Mouse (Mus musculus) ES-Bruce4 (cell line): Measurements from ENCODE around the gene H2-DMa. TPM values are rescaled to one million over a fixed set of nuclear protein-coding genes. Genes with fewer than 3 reads are reported as not detected.

Experiments used
- H3K27ac ChIP-seq: 2 replicates; pipeline ENCODE4 v1.5.1; 2012; ENCODE audit warnings: low read length, inconsistent platforms; ENCODE audit not compliant: insufficient read depth
- H3K27me3 ChIP-seq: 2 replicates; pipeline ENCODE4 v1.6.1; 2012; ENCODE audit warnings: mild to moderate bottlenecking, low read length, inconsistent platforms; ENCODE audit not compliant: control insufficient read depth, poor library complexity, insufficient read depth, severe bottlenecking
- H3K36me3 ChIP-seq: 2 replicates; pipeline ENCODE4 v1.6.1; 2012; ENCODE audit warnings: inconsistent platforms, mild to moderate bottlenecking, low read length, moderate library complexity; ENCODE audit not compliant: control insufficient read depth, poor library complexity, insufficient read depth, severe bottlenecking
- H3K4me1 ChIP-seq: one replicate; pipeline ENCODE4 v1.8.1; 2011; ENCODE audit warnings: low read length; ENCODE audit not compliant: control insufficient read depth, insufficient read depth
- H3K4me3 ChIP-seq: 2 replicates; pipeline ENCODE4 v1.5.1; 2011; ENCODE audit warnings: low read depth, mild to moderate bottlenecking, low read length
- H3K9ac ChIP-seq: 2 replicates; pipeline ENCODE4 v1.6.1; 2012; ENCODE audit warnings: low read depth, mild to moderate bottlenecking, inconsistent platforms; ENCODE audit not compliant: poor library complexity, severe bottlenecking
- H3K9me3 ChIP-seq: replicated peaks from 2 replicates; pipeline ENCODE4 v1.6.1; 2012; ENCODE audit warnings: mild to moderate bottlenecking, low read length, inconsistent platforms; ENCODE audit not compliant: control insufficient read depth, poor library complexity, insufficient read depth, severe bottlenecking
- CTCF ChIP-seq: IDR thresholded peaks from one replicate; pipeline ENCODE4 v1.8.1; 2011; ENCODE audit warnings: low read depth, low read length
- EP300 ChIP-seq: IDR thresholded peaks from 2 replicates; pipeline ENCODE4 v1.6.1; 2011; ENCODE audit warnings: low read depth, low read length; ENCODE audit not compliant: insufficient read depth
- POLR2A ChIP-seq: IDR thresholded peaks from one replicate; pipeline ENCODE4 v1.8.1; 2011; ENCODE audit warnings: low read length; ENCODE audit not compliant: insufficient read depth
- polyA plus RNA-seq: library from polyadenylated mRNA; stranded (reverse); fragments of >200 nt; gene quantifications from 2 replicates; pipeline ENCODE4 v1.2.4, GENCODE M21; 2011; ENCODE audit warnings: low read depth; ENCODE audit not compliant: missing spikeins, insufficient read depth, insufficient read length

H2-DMa gene
- polyA plus RNA-seq: 5.9 and 8.3 TPM in 2 replicates

DNA sequence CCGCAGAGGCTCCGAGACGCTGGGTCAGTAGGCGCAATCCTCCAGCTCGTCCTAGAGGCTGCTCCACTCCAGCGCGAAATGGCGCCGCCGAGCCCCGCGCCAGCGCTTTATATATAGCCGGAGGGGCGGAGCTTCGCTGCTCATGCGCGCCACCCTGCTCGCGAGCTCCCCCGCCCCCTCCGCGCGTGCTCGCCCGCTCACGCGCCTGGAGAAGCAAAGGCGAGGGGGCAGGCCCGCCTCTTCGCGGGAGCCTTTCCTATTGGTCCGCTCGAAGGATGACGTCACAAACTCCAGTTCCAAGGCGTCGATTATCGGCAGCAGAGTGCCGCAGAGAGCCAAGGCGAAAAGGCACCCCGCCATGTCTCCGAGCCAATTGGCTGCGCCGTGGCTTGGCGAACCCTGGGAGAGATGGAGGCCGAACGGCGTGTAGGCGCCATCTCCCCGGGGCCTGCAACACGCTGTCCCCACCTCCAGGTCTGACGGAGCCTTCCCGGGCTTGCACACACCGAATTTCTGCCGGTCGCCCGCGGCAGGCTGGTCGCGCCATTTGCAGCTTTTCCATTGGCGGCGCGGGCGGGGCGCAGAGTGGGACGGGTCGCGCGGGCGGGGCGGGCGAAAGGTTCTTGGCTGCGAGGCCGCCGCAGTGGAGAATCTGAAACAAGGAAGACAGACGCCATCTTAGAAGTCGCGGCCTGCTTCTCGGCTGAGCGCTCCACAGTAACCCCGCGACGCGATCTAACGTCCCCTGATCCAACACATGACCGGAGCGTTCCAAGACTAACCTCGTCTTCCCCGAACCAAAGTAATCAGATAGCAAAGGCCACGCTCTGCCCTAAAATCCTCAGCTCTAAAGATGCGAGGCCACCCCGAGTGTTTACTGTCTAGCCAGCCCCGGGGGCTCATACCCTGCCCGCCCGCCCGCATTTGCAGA is at the start of gene H2-DMa:
Gene H2-DMa, plus strand, starts transcription at position 293 of the 931 bp plus-strand sequence.
- H3K27me3 ChIP-seq: no peaks in the 10 kb centered on the region
- peaks cover 47% of the 10 kb centered on the region for H3K36me3 ChIP-seq
- no peaks in the 10 kb centered on the region for H3K4me1 ChIP-seq
- peak within 1 kb of the TSS; percentile 98 for H3K9ac ChIP-seq
- peak within 1 kb of the TSS; percentile 88 for H3K27ac ChIP-seq
- peak within 1 kb of the TSS; percentile 96 for H3K4me3 ChIP-seq
- H3K9me3 ChIP-seq: no peaks in the 10 kb centered on the region
- TF ChIP-seq EP300 (no peak), POLR2A (peak; percentile 99)

- H3K9ac ChIP-seq: no peak overlapping the region
- no peak overlapping the region for H3K4me3 ChIP-seq
- TF ChIP-seq POLR2A (no peak), CTCF (no peak), EP300 (no peak)
- no peaks in the 10 kb centered on the region for H3K27me3 ChIP-seq
- H3K36me3 ChIP-seq: no peaks in the 10 kb centered on the region
- H3K9me3 ChIP-seq: no peaks in the 10 kb centered on the region
- no peak overlapping the region for H3K27ac ChIP-seq
- no peaks in the 10 kb centered on the region for H3K4me1 ChIP-seq
Measured at GRCm38 (mm10) chr17:34072091-34072490, 47.2 kb upstream of the H2-DMa start.

DNA sequence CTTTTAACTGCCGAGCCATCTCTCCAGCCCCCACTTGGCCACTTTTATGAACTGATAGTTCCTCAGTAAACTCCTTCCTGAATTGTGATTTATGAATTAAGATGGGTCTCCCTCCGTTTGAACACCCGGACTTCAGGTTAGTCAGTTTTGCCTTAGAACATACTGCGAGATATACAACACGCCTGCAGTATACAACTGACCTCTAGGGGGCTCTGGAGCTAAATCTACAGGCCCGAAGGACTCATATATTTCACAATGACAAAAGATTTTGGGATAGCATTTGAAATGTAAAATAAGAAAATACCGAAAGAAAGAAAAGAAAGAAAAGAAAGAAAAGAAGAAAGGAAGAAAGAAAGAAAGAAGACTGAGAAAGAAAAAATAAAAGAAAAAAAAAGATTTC is 44.1 kb upstream of the H2-DMa start:
- H3K36me3 ChIP-seq: no peaks in the 10 kb centered on the region

DNA sequence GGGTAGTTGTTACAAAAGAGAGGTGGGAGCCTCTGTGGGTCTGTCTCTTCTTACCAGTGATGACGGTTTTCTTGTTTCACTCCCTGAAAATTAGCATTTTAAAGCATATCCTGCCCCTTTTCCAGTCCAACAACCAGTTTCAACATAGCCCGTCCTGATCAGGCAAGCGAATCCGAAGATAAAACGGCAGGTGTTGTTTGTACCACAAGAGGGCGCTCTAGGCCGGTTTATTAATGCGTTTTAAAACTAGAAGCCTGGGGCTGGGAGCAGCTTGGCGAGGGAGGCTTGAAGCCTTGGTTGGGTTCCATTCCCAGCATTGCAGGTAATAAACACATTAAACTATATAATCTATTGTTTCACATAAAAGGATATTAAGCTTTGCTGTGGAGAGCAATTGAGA is 41.8 kb upstream of the H2-DMa start:
- Histone ChIP-seq H3K36me3 (no peaks in the 10 kb centered on the region), H3K27ac (no peak overlapping the region), H3K4me3 (no peak overlapping the region), H3K9ac (no peak overlapping the region), H3K9me3 (no peaks in the 10 kb centered on the region), H3K27me3 (no peaks in the 10 kb centered on the region), H3K4me1 (peaks cover 2% of the 10 kb centered on the region)
- TF ChIP-seq EP300 (no peak), POLR2A (no peak), CTCF (peak; percentile 54)

More for the DNA sequence above, 44.1 kb upstream of the H2-DMa start:
- Histone ChIP-seq H3K4me3 (no peak overlapping the region), H3K27me3 (no peaks in the 10 kb centered on the region), H3K4me1 (peaks cover 2% of the 10 kb centered on the region), H3K27ac (no peak overlapping the region), H3K9ac (no peak overlapping the region), H3K9me3 (no peaks in the 10 kb centered on the region)
- TF ChIP-seq EP300 (no peak), POLR2A (no peak), CTCF (no peak)

DNA sequence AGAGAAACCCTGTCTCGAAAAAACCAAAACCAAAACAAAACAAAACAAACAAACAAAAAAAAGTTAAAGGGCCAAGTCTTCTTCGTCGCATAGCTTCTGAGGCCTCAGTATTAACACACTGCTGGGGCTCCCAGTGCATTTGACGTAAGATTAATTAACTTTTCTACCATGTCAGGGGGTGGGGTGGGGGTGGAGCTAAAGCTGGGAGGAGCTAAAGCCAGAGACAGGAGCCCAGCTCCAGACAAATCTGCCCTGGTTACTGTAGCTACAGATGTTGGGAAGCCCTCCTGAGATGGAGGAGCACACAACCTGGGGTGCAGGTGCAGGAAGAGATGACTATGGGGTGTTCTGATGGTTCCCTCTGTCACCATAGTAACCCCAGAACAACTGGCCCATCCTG is 41.2 kb upstream of the H2-DMa start:
- Histone ChIP-seq H3K4me3 (no peak overlapping the region), H3K27me3 (no peaks in the 10 kb centered on the region), H3K27ac (no peak overlapping the region), H3K9ac (no peak overlapping the region), H3K4me1 (peaks cover 2% of the 10 kb centered on the region), H3K9me3 (no peaks in the 10 kb centered on the region), H3K36me3 (no peaks in the 10 kb centered on the region)
- TF ChIP-seq EP300 (no peak), CTCF (no peak), POLR2A (no peak)

DNA sequence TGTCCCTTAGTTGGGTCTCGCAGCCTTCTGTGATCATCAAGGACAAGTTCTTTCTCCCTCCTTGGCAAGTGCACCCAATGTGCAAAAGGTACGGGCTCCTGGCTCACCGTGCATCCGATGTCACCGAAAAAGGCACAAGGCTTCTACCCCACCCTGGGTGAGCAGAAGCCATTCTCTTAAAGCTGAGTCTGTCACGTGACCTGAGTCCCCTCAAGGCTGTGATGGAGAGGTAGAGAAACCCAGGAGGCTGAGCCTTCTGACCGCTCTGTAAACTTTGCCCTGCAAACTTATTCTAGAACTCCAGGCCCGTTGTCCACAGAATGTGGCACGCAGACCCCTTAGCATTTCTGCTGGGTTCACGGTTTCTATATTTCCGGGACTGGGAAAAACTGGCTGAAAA is 40.3 kb upstream of the H2-DMa start:
- H3K36me3 ChIP-seq: no peaks in the 10 kb centered on the region
- H3K9ac ChIP-seq: no peak overlapping the region
- H3K4me3 ChIP-seq: no peak overlapping the region
- no peaks in the 10 kb centered on the region for H3K9me3 ChIP-seq
- peaks cover 4% of the 10 kb centered on the region for H3K4me1 ChIP-seq
- no peaks in the 10 kb centered on the region for H3K27me3 ChIP-seq
- no peak overlapping the region for H3K27ac ChIP-seq
- TF ChIP-seq CTCF: no peak
- TF ChIP-seq POLR2A: no peak
- no peak for TF ChIP-seq EP300
